Mouse (Mus musculus) heart, adult 2 months (tissue): ENCODE results near the gene Zfp93.

ENCODE experiments used
- CTCF ChIP-seq: fragments of 200-600 bp; IDR thresholded peaks from 2 replicates; pipeline ENCODE4 v1.8.1; 2022; ENCODE audit warnings: antibody characterized with exemption, mild to moderate bottlenecking, moderate library complexity
- POLR2A ChIP-seq: fragments of 200-500 bp; IDR thresholded peaks from 2 replicates; pipeline ENCODE4 v1.6.1; 2011; ENCODE audit warnings: mild to moderate bottlenecking, low read depth, low read length, control low read depth; ENCODE audit not compliant: insufficient read depth

DNA sequence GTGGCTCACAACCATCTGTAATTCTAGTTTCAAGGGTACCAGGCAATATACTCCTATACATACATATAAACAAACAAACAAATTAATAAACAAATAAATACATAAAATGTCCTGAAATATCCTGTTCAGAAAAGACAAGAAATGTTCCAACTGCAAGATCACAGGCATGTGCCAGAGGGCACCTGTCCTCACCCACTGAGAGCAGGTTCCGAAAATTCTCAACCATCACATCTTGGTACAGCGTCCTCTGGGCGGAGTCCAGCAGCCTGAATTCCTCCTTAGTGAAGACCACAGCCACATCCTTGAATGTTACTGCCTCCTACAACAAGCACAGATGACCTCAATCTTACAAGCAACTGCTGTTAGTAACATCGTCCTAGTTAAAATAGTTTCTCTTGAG lies 24.5 kb downstream of the Zfp93 start:
- TF ChIP-seq CTCF (no peak), POLR2A (no peak)
